Mouse (Mus musculus): Measurements from ENCODE around the gene Grb10. TPM values are rescaled to one million over a fixed set of nuclear protein-coding genes. Genes with fewer than 3 reads are reported as not detected.

The Grb10 gene
- total and polyA plus RNA-seq, 3 experiments: 0.30 to 0.33 TPM; not detected in 1

DNA sequence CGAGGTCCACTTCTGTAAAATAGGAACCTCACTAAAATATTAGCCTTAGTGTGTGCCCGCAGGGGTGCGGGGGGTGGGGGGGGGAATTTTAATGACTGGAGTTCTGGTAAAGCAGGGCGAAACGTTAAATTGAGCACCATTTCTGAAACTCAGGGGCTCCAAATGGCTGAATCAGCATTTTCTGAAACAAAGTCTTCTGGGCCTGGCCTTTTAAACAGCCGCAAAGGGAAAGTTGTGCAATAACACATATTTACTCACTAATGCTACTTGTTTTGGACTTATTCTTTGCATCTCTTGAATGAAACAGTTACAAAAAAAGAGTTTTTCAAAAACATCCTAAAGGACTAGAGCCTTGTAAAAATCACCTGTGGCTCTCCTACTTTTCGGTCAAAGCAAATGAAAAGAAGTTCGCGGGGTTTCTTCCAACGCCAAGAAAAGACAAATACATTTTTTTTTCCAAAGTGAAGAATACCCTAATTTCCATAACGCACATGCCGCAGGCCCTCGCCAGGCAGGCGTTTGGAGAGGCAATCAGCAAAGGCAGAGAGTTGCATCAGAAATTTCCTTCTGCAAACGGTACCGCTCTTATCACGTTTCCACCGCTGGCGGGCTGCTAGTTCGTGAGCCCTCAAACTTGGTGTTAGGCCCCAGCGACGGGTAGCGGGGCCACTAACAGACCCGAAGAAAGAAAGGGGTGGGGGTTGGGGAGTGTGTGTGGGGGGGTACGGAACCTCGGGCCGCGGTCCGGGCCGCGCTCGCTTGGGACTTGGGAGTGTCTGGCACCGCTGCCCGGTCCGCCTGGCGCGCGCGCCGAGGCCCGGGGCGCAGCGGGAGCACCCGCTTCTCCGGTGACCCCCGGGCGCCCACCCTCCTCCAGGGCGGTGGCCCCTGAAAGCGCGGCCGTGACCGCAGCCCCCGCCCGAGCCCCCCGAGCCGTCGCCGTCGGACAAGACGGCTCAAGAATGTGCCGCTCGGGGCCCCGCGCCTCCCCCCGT, 2.3 kb downstream of the Grb10 start:
- TF ChIP-seq GATA2 (IDR thresholded peaks at IDR 0.05; ENCODE audit: borderline replicate concordance, low read depth, low read length) (no peak), TAL1 (conservative IDR thresholded peaks at IDR 0.05; ENCODE audit: low read depth, low read length) (no peak), GATA1 (IDR thresholded peaks at IDR 0.05; ENCODE audit: borderline replicate concordance, low read length) (no peak), CTCF (IDR thresholded peaks at IDR 0.05; ENCODE audit: low read depth, low read length) (no peak), POLR2AphosphoS5 (IDR thresholded peaks at IDR 0.05; ENCODE audit: insufficient replicate concordance, low read depth, low read length) (no peak)
- Histone ChIP-seq H3K4me3 (ENCODE audit: low read depth, low read length) (no peak overlapping the region; the same call in 1 of the 2 replicates), H3K9me3 (replicated peaks) (peaks cover 17% of the 10 kb centered on the region), H3K36me3 (replicated peaks) (no peaks in the 10 kb centered on the region), H3K4me1 (ENCODE audit: insufficient read depth, low read depth, low read length) (no peaks in the 10 kb centered on the region), H3K27me3 (ENCODE audit: insufficient read depth, low read length) (no peaks in the 10 kb centered on the region; the same call in 1 of the 2 replicates)
- DNase-seq (ENCODE audit: low spot score): peak; percentile 5
- ATAC-seq (ENCODE audit: extremely low read depth, insufficient number of reproducible peaks, low FRiP score, poor library complexity, severe bottlenecking): no peak

DNA sequence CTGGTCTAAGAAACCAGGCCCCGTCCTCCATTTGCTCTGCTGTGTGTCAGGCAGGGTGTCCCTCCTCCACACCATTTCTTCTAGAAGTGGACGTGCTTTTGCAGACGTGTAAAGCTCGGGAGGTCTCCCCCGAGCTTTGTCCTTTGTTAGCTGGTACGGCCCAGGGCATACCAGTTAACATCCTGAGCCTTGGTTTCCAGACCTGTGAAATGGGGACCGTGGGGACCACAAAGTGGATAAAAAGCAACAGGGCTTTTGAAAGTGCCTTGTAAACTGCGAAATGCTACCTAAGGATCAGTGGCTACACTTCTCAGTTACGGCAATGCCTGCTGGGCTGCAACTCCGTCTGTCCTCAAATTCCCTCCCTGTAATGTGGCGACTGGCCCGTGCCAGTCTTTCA, 3.2 kb downstream of the Grb10 start:
- ATAC-seq (ENCODE audit: extremely low read depth, insufficient number of reproducible peaks, low FRiP score, poor library complexity, severe bottlenecking): no peak
- no peaks in the 10 kb centered on the region for H3K36me3 ChIP-seq (replicated peaks)
- no peaks in the 10 kb centered on the region; the same call in 1 of the 2 replicates for H3K27me3 ChIP-seq (ENCODE audit: insufficient read depth, low read length)
- peaks cover 17% of the 10 kb centered on the region for H3K9me3 ChIP-seq (replicated peaks)
- TF ChIP-seq GATA1 (IDR thresholded peaks at IDR 0.05; ENCODE audit: borderline replicate concordance, low read length): no peak
- no peak for TF ChIP-seq TAL1 (conservative IDR thresholded peaks at IDR 0.05; ENCODE audit: low read depth, low read length)
- TF ChIP-seq POLR2AphosphoS5 (IDR thresholded peaks at IDR 0.05; ENCODE audit: insufficient replicate concordance, low read depth, low read length): no peak
- no peak for TF ChIP-seq GATA2 (IDR thresholded peaks at IDR 0.05; ENCODE audit: borderline replicate concordance, low read depth, low read length)
- TF ChIP-seq CTCF (IDR thresholded peaks at IDR 0.05; ENCODE audit: low read depth, low read length): no peak
- H3K4me1 ChIP-seq (ENCODE audit: insufficient read depth, low read depth, low read length): no peaks in the 10 kb centered on the region
- H3K4me3 ChIP-seq (ENCODE audit: low read depth, low read length): no peak overlapping the region
- no peak for DNase-seq (ENCODE audit: low spot score)

- no peaks in the 10 kb centered on the region; the same call in 1 of the 2 replicates for H3K27me3 ChIP-seq (ENCODE audit: insufficient read depth, low read length)
- no peak overlapping the region for H3K4me3 ChIP-seq (ENCODE audit: low read depth, low read length)
- H3K4me1 ChIP-seq (ENCODE audit: insufficient read depth, low read depth, low read length): no peaks in the 10 kb centered on the region
- TF ChIP-seq GATA2 (IDR thresholded peaks at IDR 0.05; ENCODE audit: borderline replicate concordance, low read depth, low read length): no peak
- no peak for TF ChIP-seq TAL1 (conservative IDR thresholded peaks at IDR 0.05; ENCODE audit: low read depth, low read length)
- no peak for TF ChIP-seq CTCF (IDR thresholded peaks at IDR 0.05; ENCODE audit: low read depth, low read length)
- no peak for TF ChIP-seq POLR2AphosphoS5 (IDR thresholded peaks at IDR 0.05; ENCODE audit: insufficient replicate concordance, low read depth, low read length)
- TF ChIP-seq GATA1 (IDR thresholded peaks at IDR 0.05; ENCODE audit: borderline replicate concordance, low read length): no peak
- DNase-seq (ENCODE audit: low spot score): no peak
- ATAC-seq (ENCODE audit: extremely low read depth, insufficient number of reproducible peaks, low FRiP score, poor library complexity, severe bottlenecking): no peak
- H3K9me3 ChIP-seq (replicated peaks): peaks cover 17% of the 10 kb centered on the region
- no peaks in the 10 kb centered on the region for H3K36me3 ChIP-seq (replicated peaks)
These were observed 3.7 kb downstream of the Grb10 start for GRCm38 (mm10) chr11:12034781-12035180.

DNA sequence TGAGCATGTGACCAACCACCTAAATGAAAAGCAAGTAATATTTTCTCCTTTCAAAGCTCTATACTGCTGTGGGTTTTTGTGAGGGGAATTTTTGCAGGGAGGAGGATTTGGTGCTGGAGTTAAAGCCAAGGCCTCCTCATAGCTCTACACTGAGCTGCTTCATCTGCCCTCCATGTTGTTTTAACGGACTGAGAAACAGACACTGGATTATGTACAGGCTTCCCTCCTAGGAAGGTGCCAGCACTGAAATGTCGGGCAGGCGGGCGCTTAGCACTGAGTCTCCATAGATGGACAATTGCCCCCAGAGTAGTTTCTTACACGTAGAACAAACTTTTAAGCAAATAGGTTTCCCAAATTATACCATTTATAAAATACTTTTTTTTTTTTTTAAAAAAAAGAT, 4.1 kb downstream of the Grb10 start:
- H3K27me3 ChIP-seq (ENCODE audit: insufficient read depth, low read length): no peaks in the 10 kb centered on the region; the same call in 1 of the 2 replicates
- no peak for TF ChIP-seq TAL1 (conservative IDR thresholded peaks at IDR 0.05; ENCODE audit: low read depth, low read length)
- no peak for TF ChIP-seq POLR2AphosphoS5 (IDR thresholded peaks at IDR 0.05; ENCODE audit: insufficient replicate concordance, low read depth, low read length)
- TF ChIP-seq CTCF (IDR thresholded peaks at IDR 0.05; ENCODE audit: low read depth, low read length): no peak
- TF ChIP-seq GATA2 (IDR thresholded peaks at IDR 0.05; ENCODE audit: borderline replicate concordance, low read depth, low read length): no peak
- TF ChIP-seq GATA1 (IDR thresholded peaks at IDR 0.05; ENCODE audit: borderline replicate concordance, low read length): no peak

DNA sequence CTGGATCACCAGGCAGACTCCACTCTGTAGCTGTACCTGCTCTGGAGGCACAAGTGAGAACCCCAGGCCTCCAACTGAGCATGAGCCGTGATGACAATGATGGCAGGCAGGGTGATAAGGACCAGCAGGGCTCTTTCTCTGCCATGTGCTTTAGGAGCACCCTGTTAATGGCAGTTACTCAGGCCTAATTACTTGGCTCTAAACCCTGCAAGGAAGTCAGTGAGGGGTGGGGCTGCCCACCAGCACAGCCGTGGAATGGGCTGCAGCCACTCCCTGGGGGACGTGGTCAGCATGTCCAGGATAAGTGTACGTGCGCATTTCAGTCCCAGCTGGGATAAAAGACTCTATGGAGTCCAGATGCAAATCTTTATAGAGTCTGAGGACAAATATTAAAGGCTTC, 5.7 kb downstream of the Grb10 start:
- Histone ChIP-seq H3K9me3 (replicated peaks) (peaks cover 16% of the 10 kb centered on the region), H3K4me1 (ENCODE audit: insufficient read depth, low read depth, low read length) (no peaks in the 10 kb centered on the region), H3K27me3 (ENCODE audit: insufficient read depth, low read length) (no peaks in the 10 kb centered on the region; the same call in 1 of the 2 replicates), H3K4me3 (ENCODE audit: low read depth, low read length) (no peak overlapping the region), H3K36me3 (replicated peaks) (no peaks in the 10 kb centered on the region)
- TF ChIP-seq GATA1 (IDR thresholded peaks at IDR 0.05; ENCODE audit: borderline replicate concordance, low read length): no peak
- TF ChIP-seq POLR2AphosphoS5 (IDR thresholded peaks at IDR 0.05; ENCODE audit: insufficient replicate concordance, low read depth, low read length): no peak
- TF ChIP-seq GATA2 (IDR thresholded peaks at IDR 0.05; ENCODE audit: borderline replicate concordance, low read depth, low read length): no peak
- no peak for TF ChIP-seq TAL1 (conservative IDR thresholded peaks at IDR 0.05; ENCODE audit: low read depth, low read length)
- no peak for TF ChIP-seq CTCF (IDR thresholded peaks at IDR 0.05; ENCODE audit: low read depth, low read length)
- DNase-seq (ENCODE audit: low spot score) (no peak), ATAC-seq (ENCODE audit: extremely low read depth, insufficient number of reproducible peaks, low FRiP score, poor library complexity, severe bottlenecking) (no peak)

More for the DNA sequence above, 4.1 kb downstream of the Grb10 start:
- peaks cover 17% of the 10 kb centered on the region for H3K9me3 ChIP-seq (replicated peaks)
- no peaks in the 10 kb centered on the region for H3K4me1 ChIP-seq (ENCODE audit: insufficient read depth, low read depth, low read length)
- H3K36me3 ChIP-seq (replicated peaks): no peaks in the 10 kb centered on the region
- ATAC-seq (ENCODE audit: extremely low read depth, insufficient number of reproducible peaks, low FRiP score, poor library complexity, severe bottlenecking): no peak
- DNase-seq (ENCODE audit: low spot score): no peak
- no peak overlapping the region for H3K4me3 ChIP-seq (ENCODE audit: low read depth, low read length)

GRCm38 (mm10) chr11:12026638-12027037, 11.8 kb downstream of the Grb10 start:
- Histone ChIP-seq H3K4me1 (ENCODE audit: insufficient read depth, low read depth, low read length) (no peaks in the 10 kb centered on the region), H3K9me3 (replicated peaks) (peaks cover 16% of the 10 kb centered on the region), H3K4me3 (ENCODE audit: low read depth, low read length) (no peak overlapping the region), H3K27me3 (ENCODE audit: insufficient read depth, low read length) (peaks cover 4% of the 10 kb centered on the region; the same call in 1 of the 2 replicates), H3K36me3 (replicated peaks) (no peaks in the 10 kb centered on the region)
- TF ChIP-seq TAL1 (conservative IDR thresholded peaks at IDR 0.05; ENCODE audit: low read depth, low read length) (no peak), GATA1 (IDR thresholded peaks at IDR 0.05; ENCODE audit: borderline replicate concordance, low read length) (no peak), GATA2 (IDR thresholded peaks at IDR 0.05; ENCODE audit: borderline replicate concordance, low read depth, low read length) (no peak), CTCF (IDR thresholded peaks at IDR 0.05; ENCODE audit: low read depth, low read length) (no peak), POLR2AphosphoS5 (IDR thresholded peaks at IDR 0.05; ENCODE audit: insufficient replicate concordance, low read depth, low read length) (no peak)
- DNase-seq (ENCODE audit: low spot score) (no peak), ATAC-seq (ENCODE audit: extremely low read depth, insufficient number of reproducible peaks, low FRiP score, poor library complexity, severe bottlenecking) (no peak)
